Mouse (Mus musculus) kidney, embryonic 16.5 days (tissue): ENCODE data around the gene Rplp1. TPM values are rescaled to one million over a fixed set of nuclear protein-coding genes. Genes with fewer than 3 reads are reported as not detected.
A peak's percentile ranks its signal among the peaks of the same experiment; 100 is the strongest.

ENCODE experiments used
- ATAC-seq: fragments of 200-750 bp; cut with Nextera tagmentation; 2 replicates; pipeline ENCODE4 v1.8.0; 2017; ENCODE audit warnings: moderate TSS enrichment; ENCODE audit not compliant: low FRiP score, low TSS enrichment
- H3K27ac ChIP-seq: fragments of 300-500 bp; sonication (generic); 2 replicates; pipeline ENCODE4 v1.5.1; 2014; ENCODE audit warnings: low read length
- H3K27me3 ChIP-seq: fragments of 300-500 bp; sonication (generic); 2 replicates; pipeline ENCODE4 v1.6.1; 2014; ENCODE audit warnings: low read length, control low read depth, mixed read lengths; ENCODE audit not compliant: insufficient read depth
- H3K36me3 ChIP-seq: fragments of 300-500 bp; sonication (generic); 2 replicates; pipeline ENCODE4 v1.6.1; 2014; ENCODE audit warnings: low read length, control low read depth, mixed read lengths; ENCODE audit not compliant: insufficient read depth
- H3K4me1 ChIP-seq: fragments of 300-500 bp; sonication (generic); 2 replicates; pipeline ENCODE4 v1.6.1; 2014; ENCODE audit warnings: low read length, control low read depth, mixed read lengths; ENCODE audit not compliant: insufficient read depth
- H3K4me2 ChIP-seq: fragments of 300-500 bp; sonication (generic); replicated peaks from 2 replicates; pipeline ENCODE4 v1.6.1; 2014; ENCODE audit warnings: low read depth, low read length
- H3K4me3 ChIP-seq: fragments of 300-500 bp; sonication (generic); 2 replicates; pipeline ENCODE4 v1.5.1; 2014; ENCODE audit warnings: mild to moderate bottlenecking, low read length
- H3K9ac ChIP-seq: fragments of 300-500 bp; sonication (generic); replicated peaks from 2 replicates; pipeline ENCODE4 v1.6.1; 2014; ENCODE audit warnings: low read length
- H3K9me3 ChIP-seq: fragments of 300-500 bp; sonication (generic); 2 replicates; pipeline ENCODE4 v1.6.1; 2016; ENCODE audit warnings: low read length, control low read depth
- WGBS: fragments of 180-500 bp; shearing (Covaris S2); extraction: QIAGEN DNeasy Blood & Tissue Kit; methylation state at CpG from one replicate; pipeline ENCODE4 v1.1.7; 2014; 5-methylcytosine and 5-hydroxymethylcytosine counted together
- polyA plus RNA-seq: library from polyadenylated mRNA; unstranded; fragments of >200 nt; fragmentation: Nextera tagmentation; extraction: Ambion mirVana; gene quantifications from 2 replicates; pipeline ENCODE4 v1.2.1, GENCODE M21; 2015

Gene Rplp1
- polyA plus RNA-seq, 1 experiment from 2014 or later: 1,285 TPM

DNA sequence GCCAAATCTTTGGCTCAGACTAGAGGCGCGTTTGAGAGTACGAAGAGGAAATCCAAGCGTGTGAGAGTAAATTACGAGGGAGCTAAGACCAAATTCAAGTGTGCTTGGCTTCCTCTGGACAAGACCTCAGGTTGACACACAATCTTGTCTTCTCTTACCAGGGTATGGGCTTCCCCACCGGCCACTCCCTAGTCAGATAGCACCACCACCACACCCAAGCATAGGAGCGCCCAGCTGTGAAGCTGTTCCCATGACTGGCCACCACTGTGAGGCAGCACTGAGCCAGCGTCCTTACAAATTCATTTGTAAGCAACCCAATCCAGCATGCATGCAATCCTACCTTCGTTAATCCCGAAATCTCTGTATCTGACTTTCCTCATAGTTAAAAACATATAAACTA is 7.4 kb downstream of the Rplp1 start:
- H3K27me3 ChIP-seq: 0 out of 2 replicates have a peak, but pooled peaks cover 5% of the 10 kb centered on the region
- ATAC-seq: no peak
- 63% methylated on average over 10 of the region's 10 CpGs for WGBS
- no peaks in the 10 kb centered on the region for H3K9me3 ChIP-seq
- no peak overlapping the region for H3K4me2 ChIP-seq
- no peak overlapping the region for H3K9ac ChIP-seq
- H3K27ac ChIP-seq: no peak overlapping the region
- peaks cover 10% of the 10 kb centered on the region for H3K36me3 ChIP-seq
- H3K4me3 ChIP-seq: no peak overlapping the region
- no peaks in the 10 kb centered on the region for H3K4me1 ChIP-seq

- 56% methylated on average over 5 of the region's 5 CpGs for WGBS
- no peak for ATAC-seq
- no peaks in the 10 kb centered on the region for H3K9me3 ChIP-seq
These were observed 8.8 kb downstream of the Rplp1 start for GRCm38 (mm10) chr9:61905576-61905975.

GRCm38 (mm10) chr9:61904201-61904600 is 10.1 kb downstream of the Rplp1 start:
- ATAC-seq: no peak
- Histone ChIP-seq H3K9me3 (no peaks in the 10 kb centered on the region), H3K27ac (no peak overlapping the region), H3K27me3 (peaks cover 6% of the 10 kb centered on the region), H3K4me1 (no peaks in the 10 kb centered on the region), H3K4me3 (no peak overlapping the region), H3K9ac (no peak overlapping the region), H3K36me3 (no peaks in the 10 kb centered on the region), H3K4me2 (no peak overlapping the region)
- 23% methylated on average over 7 of the region's 7 CpGs for WGBS

More at GRCm38 (mm10) chr9:61905576-61905975, 8.8 kb downstream of the Rplp1 start:
- no peak overlapping the region for H3K27ac ChIP-seq
- H3K9ac ChIP-seq: no peak overlapping the region
- no peak overlapping the region for H3K4me2 ChIP-seq
- 0 out of 2 replicates have a peak, but pooled peaks cover 5% of the 10 kb centered on the region for H3K27me3 ChIP-seq
- no peaks in the 10 kb centered on the region for H3K4me1 ChIP-seq
- no peaks in the 10 kb centered on the region for H3K36me3 ChIP-seq
- no peak overlapping the region for H3K4me3 ChIP-seq

GRCm38 (mm10) chr9:61902445-61902844 is 11.9 kb downstream of the Rplp1 start:
- Histone ChIP-seq H3K4me2 (no peak overlapping the region), H3K4me1 (no peaks in the 10 kb centered on the region), H3K4me3 (no peak overlapping the region), H3K36me3 (no peaks in the 10 kb centered on the region), H3K27ac (no peak overlapping the region), H3K9me3 (no peaks in the 10 kb centered on the region), H3K27me3 (peaks cover 11% of the 10 kb centered on the region), H3K9ac (no peak overlapping the region)
- no peak for ATAC-seq
- 62% methylated on average over 9 of the region's 9 CpGs for WGBS

DNA sequence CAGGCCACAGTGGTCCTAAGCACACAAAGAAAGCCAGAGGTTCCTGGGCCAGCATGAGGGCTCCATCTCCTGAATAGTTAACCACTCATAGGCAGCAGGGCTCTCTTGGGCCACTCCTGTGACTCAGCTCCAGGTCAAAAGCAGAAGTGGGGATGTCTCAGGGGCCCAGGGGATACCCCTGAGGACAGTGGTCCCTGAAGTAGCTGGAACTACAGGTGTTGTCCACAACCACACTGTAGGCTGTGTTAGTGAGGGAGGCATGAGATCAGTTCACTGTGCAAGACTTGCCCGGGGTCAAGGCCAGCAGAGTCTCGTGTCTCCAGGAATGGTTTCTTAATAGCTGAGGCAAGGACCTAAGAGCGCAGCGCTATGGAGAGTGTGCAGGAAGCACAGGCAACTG is 12.8 kb downstream of the Rplp1 start:
- Histone ChIP-seq H3K4me1 (no peaks in the 10 kb centered on the region), H3K36me3 (no peaks in the 10 kb centered on the region), H3K9ac (no peak overlapping the region), H3K4me3 (no peak overlapping the region), H3K27me3 (peaks cover 11% of the 10 kb centered on the region), H3K27ac (no peak overlapping the region), H3K4me2 (no peak overlapping the region), H3K9me3 (no peaks in the 10 kb centered on the region)
- WGBS: 71% methylated on average over 4 of the region's 4 CpGs
- no peak for ATAC-seq

- H3K4me2 ChIP-seq: peak overlapping the region; percentile 50
- peak; percentile 32; the same call in 1 of the 2 replicates for ATAC-seq
- 6% methylated on average over 16 of the region's 16 CpGs for WGBS
- H3K9me3 ChIP-seq: no peaks in the 10 kb centered on the region
- H3K27ac ChIP-seq: no peak overlapping the region
- peaks cover 11% of the 10 kb centered on the region for H3K27me3 ChIP-seq
- peak overlapping the region; percentile 58 for H3K9ac ChIP-seq
- H3K4me3 ChIP-seq: peak overlapping the region; percentile 27
- no peaks in the 10 kb centered on the region for H3K36me3 ChIP-seq
- peaks cover 5% of the 10 kb centered on the region; the same call in 1 of the 2 replicates for H3K4me1 ChIP-seq
These were observed 14.5 kb downstream of the Rplp1 start for GRCm38 (mm10) chr9:61899804-61900203.

DNA sequence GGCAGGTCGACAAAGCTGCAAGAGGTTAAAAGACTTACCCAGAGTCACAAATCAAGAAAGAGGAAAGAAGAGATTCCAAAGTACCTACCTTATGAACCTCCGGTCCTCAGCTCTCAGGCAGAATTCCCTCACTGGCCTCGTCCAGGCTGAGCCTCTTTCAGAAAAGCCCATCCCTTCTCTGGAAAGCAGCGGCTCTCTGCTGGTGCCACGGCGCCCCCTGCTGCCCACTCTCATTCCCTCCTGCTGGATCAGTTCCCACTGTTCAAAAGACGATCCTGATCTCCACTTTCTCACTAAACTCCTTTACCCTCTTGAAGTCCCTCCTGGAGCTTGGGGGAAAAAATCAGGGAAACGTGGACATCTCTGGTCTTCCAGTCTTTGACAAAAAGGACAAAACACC is 15.9 kb downstream of the Rplp1 start:
- Histone ChIP-seq H3K36me3 (no peaks in the 10 kb centered on the region), H3K27ac (no peak overlapping the region), H3K4me1 (peaks cover 9% of the 10 kb centered on the region; the same call in 1 of the 2 replicates), H3K9ac (0 out of 2 replicates have a peak overlapping the region, but pooled peaks have one; percentile 42), H3K4me3 (no peak overlapping the region), H3K9me3 (no peaks in the 10 kb centered on the region), H3K27me3 (peaks cover 11% of the 10 kb centered on the region), H3K4me2 (no peak overlapping the region)
- WGBS: 0% methylated on average over 8 of the region's 8 CpGs
- peak; percentile 53; the same call in 1 of the 2 replicates for ATAC-seq

DNA sequence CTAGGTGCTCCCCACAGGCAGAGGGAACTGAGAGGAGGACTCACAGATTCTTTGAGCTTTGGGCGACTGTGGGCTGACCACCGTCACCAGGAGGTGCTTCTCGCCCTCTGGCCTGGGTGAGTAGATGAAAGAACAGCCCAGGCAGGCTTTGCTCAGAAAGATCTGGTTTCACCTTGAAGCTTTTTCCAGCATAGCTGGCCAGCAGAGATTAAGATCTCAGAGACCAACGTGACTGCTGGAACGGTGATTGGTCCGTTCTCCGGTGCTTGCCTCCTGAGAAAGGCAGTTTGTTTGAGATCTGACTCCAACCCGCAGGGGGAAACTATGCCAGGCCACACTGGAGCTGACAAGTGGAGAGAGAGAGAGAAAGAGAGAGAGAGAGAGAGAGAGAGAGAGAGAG is 19.3 kb downstream of the Rplp1 start:
- Histone ChIP-seq H3K4me1 (peaks cover 9% of the 10 kb centered on the region; the same call in 1 of the 2 replicates), H3K27ac (peak overlapping the region; percentile 88), H3K9ac (no peak overlapping the region), H3K4me2 (no peak overlapping the region), H3K9me3 (no peaks in the 10 kb centered on the region), H3K27me3 (peaks cover 7% of the 10 kb centered on the region), H3K4me3 (no peak overlapping the region), H3K36me3 (no peaks in the 10 kb centered on the region)
- 37% methylated on average over 8 of the region's 8 CpGs for WGBS
- peak; percentile 62 for ATAC-seq

DNA sequence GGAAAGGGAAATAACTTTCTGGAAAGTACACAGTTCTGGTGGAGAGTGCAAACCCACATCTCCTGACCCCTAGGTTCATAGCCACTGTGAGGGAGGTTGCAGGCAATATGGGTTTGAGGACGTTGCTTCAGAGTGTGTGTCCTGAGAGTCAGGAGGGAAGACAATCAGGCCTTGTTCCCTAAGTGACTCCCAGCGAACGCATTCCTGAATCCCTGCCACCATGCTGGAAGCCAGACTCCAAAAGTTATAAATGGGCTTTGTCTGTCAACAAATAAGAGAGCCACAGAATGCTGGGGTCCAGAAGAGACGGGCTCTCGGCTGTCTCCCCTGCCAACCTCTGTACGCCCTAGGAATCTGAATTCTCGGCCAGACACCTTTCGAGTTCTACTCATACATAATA is 24.5 kb downstream of the Rplp1 start:
- H3K27ac ChIP-seq: no peak overlapping the region
- H3K36me3 ChIP-seq: no peaks in the 10 kb centered on the region
- H3K4me2 ChIP-seq: no peak overlapping the region
- no peaks in the 10 kb centered on the region for H3K9me3 ChIP-seq
- H3K4me1 ChIP-seq: peaks cover 4% of the 10 kb centered on the region; the same call in 1 of the 2 replicates
- 58% methylated on average over 8 of the region's 8 CpGs for WGBS
- H3K9ac ChIP-seq: no peak overlapping the region
- ATAC-seq: no peak
- no peak overlapping the region for H3K4me3 ChIP-seq
- H3K27me3 ChIP-seq: no peaks in the 10 kb centered on the region

GRCm38 (mm10) chr9:61887661-61888379 is 26.5 kb downstream of the Rplp1 start:
- Histone ChIP-seq H3K4me1 (no peaks in the 10 kb centered on the region), H3K36me3 (no peaks in the 10 kb centered on the region), H3K27ac (no peak overlapping the region), H3K27me3 (no peaks in the 10 kb centered on the region), H3K9me3 (no peaks in the 10 kb centered on the region), H3K4me3 (no peak overlapping the region), H3K4me2 (no peak overlapping the region), H3K9ac (no peak overlapping the region)
- 66% methylated on average over 11 of the region's 11 CpGs for WGBS
- no peak for ATAC-seq
